Mouse (Mus musculus) megakaryocyte, embryonic 14.5 days (primary cell): ENCODE data around the gene Sdhaf2.

ENCODE experiments used
- FLI1 ChIP-seq: IDR thresholded peaks from 2 replicates; pipeline ENCODE4 v1.6.1; 2012; ENCODE audit warnings: low read length, inconsistent platforms, mixed read lengths
- GATA1 ChIP-seq: IDR thresholded peaks from 3 replicates; pipeline ENCODE4 v1.6.1; 2012; ENCODE audit warnings: mixed read lengths, low read length, inconsistent platforms, borderline replicate concordance

GRCm38 (mm10) chr19:10557001-10557400 lies 31.1 kb upstream of the Sdhaf2 start:
- no peak for TF ChIP-seq GATA1
- TF ChIP-seq FLI1: no peak
